Mouse (Mus musculus): ENCODE results near the gene Megf11.

DNA sequence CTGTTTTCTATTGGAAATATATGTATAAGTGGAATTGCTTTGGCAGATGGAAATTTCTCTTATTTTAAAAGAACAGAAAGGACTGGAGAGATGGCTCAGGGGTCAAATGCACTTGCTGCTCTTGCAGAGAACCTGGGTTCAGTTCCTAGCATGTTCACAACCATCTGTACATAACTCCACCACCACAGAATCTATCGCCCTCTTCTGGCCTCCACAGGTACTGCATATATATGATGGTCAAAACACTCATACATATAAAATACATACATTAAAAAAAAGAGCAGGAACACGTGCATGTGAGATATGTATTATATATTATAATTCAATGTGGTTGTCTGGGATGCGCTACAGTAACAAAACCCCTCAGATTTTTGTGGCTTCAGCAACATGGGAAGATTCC lies 34.2 kb upstream of the Megf11 start:
- TF ChIP-seq CTCF (IDR thresholded peaks at IDR 0.05; ENCODE audit: insufficient read depth, low read length) (peak; percentile 14; the same call in 1 of the 2 replicates), POLR2A (IDR thresholded peaks at IDR 0.05; ENCODE audit: borderline replicate concordance, extremely low read depth, low read depth, low read length) (no peak)
